Mouse (Mus musculus) lung, adult 2 months (tissue): ENCODE results near the gene Mad1l1.

Experiments used
- CTCF ChIP-seq: fragments of 200-500 bp; IDR thresholded peaks from 2 replicates; pipeline ENCODE4 v1.5.1; 2011; ENCODE audit warnings: mild to moderate bottlenecking, low read length, control low read depth; ENCODE audit not compliant: insufficient read depth
- POLR2A ChIP-seq: fragments of 200-500 bp; IDR thresholded peaks from 2 replicates; pipeline ENCODE4 v1.6.1; 2011; ENCODE audit warnings: low read depth, mild to moderate bottlenecking, control low read depth, low read length, borderline replicate concordance; ENCODE audit errors: extremely low read depth

GRCm38 (mm10) chr5:140073148-140073670 lies 248.1 kb downstream of the Mad1l1 start:
- TF ChIP-seq CTCF (no peak), POLR2A (no peak)
